Mouse (Mus musculus) urinary bladder, adult 2 months (tissue): ENCODE measurements around the gene Pex11a. TPM values are rescaled to one million over a fixed set of nuclear protein-coding genes. Genes with fewer than 3 reads are reported as not detected.
"Not testable (repeated sequence)": the region's sequence is repeated elsewhere in the genome, so short reads cannot be mapped to it uniquely, and the experiment has no call there.

ENCODE experiments used
- DNase-seq: peaks from one replicate; pipeline ENCODE4 v3.0.0; 2022; ENCODE audit warnings: low spot score
- polyA plus RNA-seq: library from polyadenylated mRNA; depleted of rRNA; stranded (reverse); fragments of >200 nt; gene quantifications from 2 replicates; pipeline ENCODE4 v1.2.3, GENCODE M21; 2012; rRNA removed

The Pex11a gene
- 7.1 and 7.9 TPM in 2 replicates for polyA plus RNA-seq

- peak; percentile 55 for DNase-seq
These were observed at the start of gene Pex11a, which contains the start of gene Wdr93 for GRCm38 (mm10) chr7:79742659-79743536. Pex11a (minus strand) TSS chr7:79743131. Wdr93 (plus strand) TSS chr7:79743163.

- not testable (repeated sequence) for DNase-seq
These were observed 46.9 kb upstream of the Pex11a start for GRCm38 (mm10) chr7:79789812-79790211.

GRCm38 (mm10) chr7:79786295-79786694, 43.4 kb upstream of the Pex11a start:
- DNase-seq = no peak

GRCm38 (mm10) chr7:79782516-79782855, 39.6 kb upstream of the Pex11a start:
- DNase-seq = no peak

- DNase-seq = no peak
These were observed 39.0 kb upstream of the Pex11a start for GRCm38 (mm10) chr7:79781826-79782515.

- peak; percentile 45 for DNase-seq
These were observed 38.0 kb upstream of the Pex11a start for GRCm38 (mm10) chr7:79780647-79781626.

- DNase-seq = no peak
These were observed 28.9 kb upstream of the Pex11a start for GRCm38 (mm10) chr7:79771561-79772512.

GRCm38 (mm10) chr7:79769664-79770063, 26.7 kb upstream of the Pex11a start:
- DNase-seq = no peak

- no peak for DNase-seq
These were observed 23.1 kb upstream of the Pex11a start for GRCm38 (mm10) chr7:79765991-79766390.

GRCm38 (mm10) chr7:79762106-79762505, 19.2 kb upstream of the Pex11a start:
- DNase-seq = no peak

GRCm38 (mm10) chr7:79761124-79761876, 18.4 kb upstream of the Pex11a start:
- no peak for DNase-seq

GRCm38 (mm10) chr7:79759766-79760165, 16.8 kb upstream of the Pex11a start:
- DNase-seq = no peak

- DNase-seq = no peak
These were observed 15.2 kb upstream of the Pex11a start for GRCm38 (mm10) chr7:79758176-79758575.

- no peak for DNase-seq
These were observed 13.4 kb upstream of the Pex11a start for GRCm38 (mm10) chr7:79756334-79756733.

- DNase-seq = no peak
These were observed 6.6 kb upstream of the Pex11a start for GRCm38 (mm10) chr7:79749511-79749910.

- no peak for DNase-seq
These were observed 4.7 kb upstream of the Pex11a start for GRCm38 (mm10) chr7:79747659-79748058.

- no peak for DNase-seq
These were observed 1.7 kb upstream of the Pex11a start for GRCm38 (mm10) chr7:79744585-79744984.

GRCm38 (mm10) chr7:79744051-79744450, 1.1 kb upstream of the Pex11a start:
- no peak for DNase-seq

GRCm38 (mm10) chr7:79742277-79742658, 663 bp downstream of the Pex11a start:
- DNase-seq = no peak

GRCm38 (mm10) chr7:79740279-79740678, 2.7 kb downstream of the Pex11a start:
- no peak for DNase-seq
